Mouse (Mus musculus) monocyte, adult 5-6 weeks (primary cell): ENCODE measurements around the gene Bud31. TPM values are rescaled to one million over a fixed set of nuclear protein-coding genes. Genes with fewer than 3 reads are reported as not detected.
"Not testable (repeated sequence)": the region's sequence is repeated elsewhere in the genome, so short reads cannot be mapped to it uniquely, and the experiment has no call there.

Source experiments
- ATAC-seq: fragments of 153-309, 156-312 bp; replicated peaks from 2 replicates; pipeline ENCODE4 v1.8.0; 2017; ENCODE audit warnings: mild to moderate bottlenecking; ENCODE audit not compliant: low TSS enrichment, insufficient number of reproducible peaks, severe bottlenecking, poor library complexity, low FRiP score
- total RNA-seq: library from RNA; stranded (forward); fragments of 200-1000, 200-491, 200-594 nt; gene quantifications from 3 replicates; pipeline ENCODE4 v1.2.3, GENCODE M21; 2017

Gene Bud31
- 212 to 285 TPM (median 240 TPM) in 3 replicates for total RNA-seq

DNA sequence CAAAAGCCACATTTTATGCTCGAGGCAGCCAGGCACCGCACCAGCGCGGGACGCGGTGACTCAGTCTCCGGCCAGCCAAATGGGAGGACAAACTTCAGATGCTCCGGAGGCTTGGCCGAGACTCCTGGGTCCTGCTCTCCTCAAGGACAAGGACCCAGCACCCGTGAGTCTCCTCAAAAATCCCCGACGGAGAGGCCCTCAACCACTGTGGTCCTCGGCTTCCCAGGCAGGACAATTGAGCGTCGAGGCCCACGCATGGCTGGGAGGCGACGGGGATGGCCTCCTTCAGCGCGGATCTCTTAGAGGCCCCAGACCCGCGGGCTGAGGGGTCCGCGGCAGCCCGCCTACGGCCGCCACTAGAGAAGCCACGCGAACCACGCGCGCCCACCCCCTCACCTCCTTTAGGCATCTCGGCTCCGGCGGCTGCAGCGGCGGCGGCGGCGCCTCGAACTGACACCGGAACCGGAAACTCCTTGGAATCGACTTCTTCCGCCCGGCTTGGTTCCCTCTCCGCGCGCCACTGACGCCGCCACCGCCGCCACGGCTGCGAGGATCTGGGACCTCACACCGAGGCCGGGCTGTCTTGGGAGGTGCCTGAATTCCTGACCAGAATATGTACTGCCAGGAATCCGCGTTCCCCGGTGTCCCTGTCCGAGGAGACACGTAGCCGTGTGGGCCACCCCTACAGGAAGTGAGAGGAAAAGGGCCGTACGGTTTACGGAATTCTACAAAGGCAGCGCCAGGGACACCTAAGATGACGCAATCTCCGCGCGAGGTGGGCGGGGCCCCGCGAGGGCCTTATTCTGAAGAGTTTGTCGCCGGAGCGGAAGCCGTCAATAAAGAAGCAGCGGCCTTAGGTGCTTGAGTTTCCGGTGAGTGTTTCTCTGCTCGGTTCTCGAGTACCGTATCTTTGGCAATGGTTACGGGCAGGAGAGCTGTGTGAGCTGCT is at the start of gene Bud31, which contains the start of gene Pdap1:
TSS of gene Bud31 (plus strand) at position 792 of the 949 bp plus-strand sequence.
TSS of gene Pdap1 (minus strand) at position 668 of the 949 bp plus-strand sequence.
- peak; percentile 81 for ATAC-seq

DNA sequence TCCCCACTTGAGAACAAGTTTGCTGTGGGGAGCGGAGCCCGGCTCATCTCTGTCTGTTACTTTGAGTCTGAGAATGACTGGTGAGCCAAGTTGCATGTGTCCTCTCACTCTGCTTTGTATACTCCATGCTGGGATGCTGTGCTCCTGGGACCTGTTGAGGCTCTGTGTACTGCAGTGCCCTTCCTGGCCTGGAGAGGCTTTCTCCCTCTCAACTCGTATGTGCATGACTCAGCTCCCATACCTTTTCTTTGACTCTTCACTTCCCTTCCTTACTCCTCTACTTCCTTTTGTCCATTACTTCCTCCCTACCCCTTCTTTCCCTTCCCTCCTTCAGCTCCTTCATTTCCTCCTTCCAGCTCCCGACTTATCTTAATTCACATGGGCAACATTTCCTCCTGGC is 44.0 kb upstream of the Bud31 start:
- ATAC-seq: no peak

DNA sequence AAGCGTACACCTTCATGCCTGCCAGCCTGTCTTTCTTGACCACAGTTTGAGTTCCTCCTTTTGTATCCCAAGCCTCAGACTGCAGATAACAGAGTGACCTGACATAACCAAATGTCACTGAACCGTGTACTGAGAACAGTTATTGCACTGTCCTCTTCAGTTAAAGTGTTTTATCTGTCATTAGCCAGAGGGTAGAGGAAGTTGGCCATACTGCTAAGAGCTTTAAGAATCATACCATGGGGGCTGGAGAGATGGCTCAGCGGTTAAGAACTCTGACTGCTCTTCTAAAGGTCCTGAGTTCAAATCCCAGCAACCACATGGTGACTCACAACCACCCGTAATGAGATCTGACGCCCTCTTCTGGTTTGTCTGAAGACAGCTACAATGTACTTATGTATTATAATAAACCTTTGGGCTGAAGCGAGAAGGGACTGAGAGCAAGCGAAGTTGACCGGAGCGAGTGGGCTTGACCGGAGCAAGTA is 41.8 kb upstream of the Bud31 start:
- ATAC-seq: no peak; the same call in 1 of the 2 replicates

DNA sequence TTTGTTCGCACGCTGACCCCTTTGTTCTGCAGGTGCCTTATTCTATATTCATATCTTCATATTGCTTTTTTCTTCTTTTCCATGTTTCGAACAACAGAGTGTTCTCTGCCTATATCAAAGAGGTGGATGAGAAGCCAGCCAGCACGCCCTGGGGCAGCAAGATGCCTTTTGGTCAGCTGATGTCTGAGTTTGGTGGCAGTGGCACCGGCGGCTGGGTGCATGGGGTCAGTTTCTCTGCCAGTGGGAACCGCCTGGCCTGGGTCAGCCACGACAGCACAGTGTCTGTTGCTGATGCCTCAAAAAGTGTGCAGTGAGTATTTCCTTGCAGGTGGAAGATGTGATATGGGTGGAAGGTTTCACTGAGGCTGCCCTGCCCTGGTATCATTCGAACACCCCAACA is 39.2 kb upstream of the Bud31 start:
- no peak for ATAC-seq

DNA sequence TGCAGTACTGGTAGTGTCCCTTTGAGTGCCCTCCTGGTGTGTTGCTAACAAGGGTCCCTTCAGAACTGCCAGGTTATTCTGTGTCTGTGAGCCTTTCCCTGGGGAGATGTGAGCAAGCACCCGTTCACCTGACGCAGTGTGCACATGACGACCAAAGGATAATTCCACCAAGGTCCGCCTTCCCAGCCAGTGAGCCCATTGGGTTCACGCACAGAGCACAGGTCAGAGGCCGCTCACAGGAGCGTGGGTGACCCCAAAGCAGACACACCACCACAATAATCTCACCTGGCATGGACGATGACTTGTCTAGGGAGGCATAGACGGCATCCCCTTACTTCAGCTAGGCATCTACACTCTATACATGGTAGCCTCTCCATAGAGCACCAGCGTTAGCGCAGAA is 38.7 kb upstream of the Bud31 start:
- not testable (repeated sequence) for ATAC-seq

DNA sequence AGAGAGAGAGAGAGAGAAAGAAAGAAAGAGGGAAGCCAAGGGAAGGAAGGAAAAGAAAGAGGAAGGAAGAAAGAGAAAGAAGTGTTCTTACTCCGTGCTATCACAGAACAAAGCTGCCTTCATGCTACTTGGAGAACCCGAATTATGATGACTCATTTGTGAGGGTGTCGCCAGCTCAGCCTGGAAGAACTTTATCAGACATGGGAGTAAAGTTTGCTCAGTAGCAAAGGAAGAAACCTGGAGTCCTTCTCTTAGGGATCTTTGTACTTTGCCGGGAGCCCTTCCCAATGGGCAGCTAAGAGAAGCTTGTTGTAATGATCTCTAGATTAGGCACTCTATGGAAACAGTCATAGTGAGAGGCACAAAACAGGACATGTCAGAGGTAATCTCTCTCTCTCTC is 37.5 kb upstream of the Bud31 start:
- no peak for ATAC-seq

DNA sequence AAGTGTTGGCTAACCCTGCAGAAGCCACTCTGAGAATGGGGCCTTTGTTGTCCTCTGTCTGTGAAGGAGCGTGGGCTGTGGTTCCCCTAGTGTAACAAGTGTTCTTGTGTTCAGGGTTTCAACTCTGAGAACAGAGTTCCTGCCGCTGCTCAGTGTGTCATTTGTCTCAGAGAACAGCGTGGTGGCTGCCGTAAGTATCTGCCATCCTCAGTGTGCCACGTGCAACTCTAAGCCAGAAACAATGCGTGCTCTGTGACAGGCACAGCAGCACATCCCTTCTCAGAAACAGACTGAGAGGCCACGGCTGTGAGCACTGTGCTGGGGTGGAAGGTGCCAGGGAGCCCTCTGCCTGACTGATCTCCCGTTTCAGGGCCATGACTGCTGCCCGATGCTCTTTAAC is 35.8 kb upstream of the Bud31 start:
- ATAC-seq: no peak

DNA sequence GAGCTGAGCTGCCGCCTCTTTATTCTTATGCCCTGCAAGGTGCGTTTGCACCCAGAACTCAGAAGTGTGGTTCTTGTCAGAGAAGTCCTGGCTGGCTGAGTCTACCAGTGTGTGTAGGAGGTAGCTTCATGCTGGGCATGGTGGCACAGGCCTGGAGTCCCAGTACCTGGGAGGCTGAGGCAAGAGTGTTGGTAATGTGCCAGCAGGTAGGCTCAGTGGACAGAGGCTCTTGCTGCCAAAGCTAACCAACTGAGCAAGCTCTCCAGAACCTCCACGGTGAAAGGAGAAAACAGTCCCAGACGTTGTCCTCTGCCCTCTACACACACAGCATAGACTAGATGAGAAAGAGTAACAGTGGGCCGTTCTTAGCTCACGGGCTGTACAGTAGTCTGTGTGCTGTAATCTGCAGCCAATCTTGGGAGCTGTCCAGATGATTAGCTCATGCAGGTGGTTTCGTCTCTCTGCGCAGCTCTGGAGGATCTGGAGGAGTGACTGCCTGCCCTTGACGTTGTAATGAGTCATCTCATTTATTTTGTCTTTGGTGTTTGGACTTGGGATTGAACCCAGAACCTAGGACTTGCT is 34.4 kb upstream of the Bud31 start:
- ATAC-seq: no peak

DNA sequence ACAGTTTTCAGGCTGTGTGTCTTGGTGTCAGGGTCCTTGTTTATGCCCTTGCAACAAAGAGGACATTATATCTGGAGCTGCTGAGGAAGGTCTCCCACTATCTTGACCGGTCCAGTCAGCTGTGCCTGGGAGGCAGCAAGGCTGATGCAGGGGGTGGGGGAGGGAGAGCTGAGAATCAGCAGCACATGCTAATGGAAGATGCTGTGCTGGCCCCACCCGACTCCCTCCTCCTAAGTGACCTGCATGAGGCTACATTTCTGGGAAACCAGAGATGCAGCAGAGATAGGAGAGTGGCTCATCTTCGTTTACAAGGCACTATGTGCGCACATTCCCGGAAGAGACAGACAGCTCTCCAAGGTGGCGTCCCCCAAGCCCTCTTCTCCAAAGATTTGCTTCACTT is 29.8 kb upstream of the Bud31 start:
- no peak for ATAC-seq

DNA sequence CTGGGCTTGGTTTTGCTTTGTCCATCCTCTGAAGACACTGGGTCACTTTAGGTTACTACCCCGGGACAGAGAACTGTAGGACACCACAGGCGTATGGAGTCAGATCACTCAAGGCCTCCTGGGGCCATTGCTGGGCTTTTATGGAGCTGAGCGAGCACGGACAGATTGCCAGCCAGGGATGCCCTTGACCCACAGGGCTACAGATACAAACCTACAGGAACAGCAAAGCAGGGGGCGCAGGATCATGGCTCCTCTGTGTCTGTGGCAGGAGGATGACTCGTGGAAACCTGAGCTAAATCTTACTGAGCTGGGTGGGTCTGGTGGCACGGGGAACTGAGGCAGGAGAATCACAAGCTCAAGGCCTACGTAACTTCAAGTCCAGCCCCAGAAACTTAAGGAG is 27.6 kb upstream of the Bud31 start:
- ATAC-seq: no peak

DNA sequence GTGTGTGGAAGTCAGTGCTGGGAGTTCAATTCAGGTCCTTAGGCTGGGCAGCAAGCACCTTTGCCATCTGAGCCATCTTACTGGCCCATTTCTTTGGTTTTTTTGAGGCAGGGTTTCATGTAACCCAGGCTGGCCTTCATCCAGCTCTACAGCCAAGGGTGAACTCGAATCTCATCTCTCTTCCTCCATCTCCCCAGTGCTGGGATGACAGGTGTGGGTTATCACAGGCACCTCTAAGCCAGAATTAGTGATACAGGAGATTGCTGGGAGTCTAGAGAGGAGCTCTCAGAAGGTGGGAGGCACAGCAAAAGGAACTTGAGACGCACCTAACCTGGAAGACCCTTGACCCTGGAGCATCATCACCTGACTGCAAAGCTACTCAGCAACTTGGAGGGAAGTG is 26.7 kb upstream of the Bud31 start:
- ATAC-seq: no peak

DNA sequence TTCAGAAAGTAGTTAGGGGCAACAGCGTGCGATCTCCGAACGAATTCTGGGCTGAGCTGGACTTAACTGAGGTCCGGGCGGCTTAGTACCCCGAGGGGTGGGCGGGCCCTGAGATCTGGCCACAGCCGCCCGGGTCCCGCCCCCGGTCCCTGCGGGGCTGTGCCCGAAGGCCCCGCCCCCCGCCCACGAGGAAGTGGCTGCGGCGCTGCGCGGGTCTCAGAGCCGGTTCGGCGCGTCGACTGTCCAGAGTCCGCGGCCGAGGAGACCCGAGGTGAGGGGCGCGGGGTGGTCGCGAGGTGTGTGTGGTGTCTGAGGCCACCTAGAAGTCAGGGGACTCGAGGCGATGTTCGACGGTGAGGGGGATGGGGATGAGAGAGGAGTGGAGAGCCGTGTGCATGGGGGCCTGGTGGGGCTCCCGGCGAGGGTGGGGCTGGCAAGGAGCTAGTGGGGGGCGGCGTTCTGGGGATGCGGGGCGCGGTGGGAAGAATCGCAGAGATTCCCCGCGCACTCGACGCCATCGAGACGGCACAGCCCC is 26.0 kb upstream of the Bud31 start, which contains the start of gene Arpc1b:
TSS of gene Arpc1b (plus strand) at position 145 of the 535 bp plus-strand sequence.
- ATAC-seq: peak; percentile 18; the same call in 1 of the 2 replicates

DNA sequence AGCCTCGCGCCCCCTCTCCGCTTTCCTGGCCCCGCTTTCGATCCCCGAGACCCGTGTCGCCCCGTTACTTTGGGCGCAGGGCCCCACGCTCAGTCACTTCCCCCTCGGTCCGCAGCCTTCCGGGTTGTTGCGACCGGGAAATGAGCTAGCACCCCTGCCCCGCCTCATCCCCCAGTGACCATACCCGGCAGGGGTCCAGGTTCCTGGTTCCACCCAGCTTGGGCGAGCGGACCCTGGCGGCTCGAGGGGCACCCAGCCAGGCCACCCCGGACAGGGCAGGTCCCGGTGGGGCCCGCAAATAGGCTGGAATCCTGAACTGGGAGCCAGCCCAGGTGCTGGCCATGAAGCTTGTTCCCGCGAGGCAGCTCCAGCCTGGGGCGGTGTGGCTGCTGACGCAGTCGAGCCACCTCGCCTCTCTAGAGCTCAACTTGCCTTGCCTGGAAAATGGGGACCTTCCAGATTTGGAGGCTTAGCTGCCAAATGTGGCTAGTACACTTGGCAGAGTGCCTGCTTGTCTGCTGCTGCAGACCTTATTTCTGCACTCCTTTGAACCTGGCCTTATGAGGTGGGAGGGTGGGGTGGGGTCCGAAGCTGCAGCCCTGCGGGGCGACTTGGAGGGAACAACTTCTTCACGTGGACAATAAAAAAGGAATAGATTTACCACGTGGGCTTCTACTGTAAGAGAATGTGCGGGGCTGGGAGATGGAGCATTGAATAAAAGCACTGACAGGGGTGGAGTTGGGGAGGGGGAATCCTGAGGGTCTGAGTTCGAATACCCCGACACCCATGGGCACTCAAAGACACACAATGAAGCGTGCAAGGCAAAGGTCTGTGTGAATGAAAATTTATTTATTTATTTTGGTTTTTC is 25.3 kb upstream of the Bud31 start:
- peak; percentile 65 for ATAC-seq

DNA sequence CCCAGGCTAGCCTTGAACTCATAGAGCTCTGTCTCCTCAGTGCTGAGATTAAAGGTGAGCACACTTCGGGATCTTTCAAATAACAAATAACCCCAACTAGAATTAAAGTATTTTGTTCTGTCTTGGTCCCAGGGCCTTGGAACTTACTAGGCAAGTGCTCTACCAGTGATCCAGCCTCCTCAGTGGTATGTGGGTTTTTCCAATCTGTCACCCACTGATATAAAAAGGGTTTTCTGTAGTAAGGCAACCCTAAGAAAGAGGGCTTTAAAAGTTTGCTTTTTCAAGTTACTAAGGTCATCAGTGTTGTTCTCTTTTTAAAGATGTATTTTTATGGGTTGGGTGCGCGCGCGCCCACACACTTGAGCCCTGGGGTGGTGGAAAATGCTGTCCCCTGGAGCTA is 24.4 kb upstream of the Bud31 start:
- ATAC-seq: no peak

DNA sequence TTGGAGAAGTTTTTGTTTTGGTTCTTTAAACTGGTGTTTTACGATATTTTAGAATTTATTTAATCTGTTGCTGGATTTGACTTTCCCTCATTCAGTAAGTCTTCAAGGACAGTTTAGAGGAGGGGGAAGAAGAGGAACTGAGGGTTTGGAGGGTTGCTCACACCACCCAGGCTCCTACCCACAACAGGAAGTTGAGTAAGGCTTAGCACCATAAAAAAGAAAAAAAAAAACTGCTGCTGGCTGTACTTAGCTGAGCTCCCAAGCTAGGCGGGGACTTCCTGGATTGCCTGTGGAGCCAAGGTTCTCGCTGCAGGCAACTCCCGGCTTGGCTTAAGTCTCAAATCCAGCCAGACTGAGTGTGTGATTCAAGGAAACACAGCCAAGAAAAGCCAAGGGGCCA is 23.8 kb upstream of the Bud31 start:
- ATAC-seq: peak; percentile 37

DNA sequence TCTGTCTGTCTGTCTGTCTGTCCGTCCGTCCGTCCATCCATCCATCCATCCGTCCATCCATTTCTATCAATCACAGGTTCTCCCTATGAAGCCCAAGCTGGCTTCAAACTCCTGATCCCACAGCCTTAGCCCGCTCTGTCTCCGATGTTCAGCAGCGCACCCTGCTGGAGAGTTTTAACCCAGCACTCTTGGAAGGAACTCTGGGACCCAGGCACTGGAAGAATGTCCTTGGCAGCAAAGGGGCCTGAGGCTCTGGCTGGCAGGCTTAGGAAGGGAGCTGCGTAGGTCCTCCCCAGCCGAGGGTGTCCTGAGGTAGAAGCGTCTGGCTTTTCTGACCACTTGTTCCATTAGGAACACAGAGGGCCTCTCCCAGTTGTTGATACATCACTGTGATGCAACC is 23.2 kb upstream of the Bud31 start:
- ATAC-seq: no peak

DNA sequence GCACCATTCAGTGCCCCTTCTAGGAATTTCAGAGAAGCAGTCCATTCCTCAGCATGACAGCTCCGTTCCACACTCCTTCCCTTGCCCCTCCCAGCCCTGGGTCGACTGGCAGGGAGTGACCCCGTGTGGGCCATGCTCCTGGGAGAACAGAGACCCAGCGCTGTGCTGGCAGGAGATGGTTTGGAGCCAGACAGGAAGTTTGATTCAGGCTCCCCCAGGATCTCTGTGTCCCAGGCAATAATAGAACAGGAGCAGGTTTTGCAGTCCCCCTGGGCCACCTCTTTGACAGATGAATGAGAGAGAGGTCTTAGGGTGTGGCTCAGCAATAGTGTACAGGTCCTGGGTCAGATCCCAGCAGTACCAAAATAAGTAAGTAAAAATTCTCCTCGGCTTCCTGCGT is 22.2 kb upstream of the Bud31 start:
- no peak for ATAC-seq

DNA sequence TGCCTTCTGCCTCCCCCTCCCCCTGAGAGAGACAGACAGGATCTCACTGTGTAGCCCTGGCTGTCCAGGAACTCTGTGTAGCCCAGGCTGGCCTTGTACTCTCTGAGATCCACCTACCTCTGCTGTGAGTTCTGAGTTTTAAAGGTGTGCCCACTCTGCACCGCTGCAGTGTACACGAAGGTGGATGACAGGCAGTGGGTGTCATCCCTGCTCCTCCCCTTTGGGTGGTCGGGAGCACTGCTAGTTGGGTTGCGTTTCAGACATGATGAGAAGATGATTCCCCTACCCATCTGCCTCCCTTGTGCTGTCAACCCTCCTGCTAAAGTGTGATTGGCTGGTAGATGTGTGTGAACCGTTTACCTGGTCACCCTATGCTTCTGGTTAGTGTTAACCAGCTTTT is 21.7 kb upstream of the Bud31 start:
- no peak for ATAC-seq

DNA sequence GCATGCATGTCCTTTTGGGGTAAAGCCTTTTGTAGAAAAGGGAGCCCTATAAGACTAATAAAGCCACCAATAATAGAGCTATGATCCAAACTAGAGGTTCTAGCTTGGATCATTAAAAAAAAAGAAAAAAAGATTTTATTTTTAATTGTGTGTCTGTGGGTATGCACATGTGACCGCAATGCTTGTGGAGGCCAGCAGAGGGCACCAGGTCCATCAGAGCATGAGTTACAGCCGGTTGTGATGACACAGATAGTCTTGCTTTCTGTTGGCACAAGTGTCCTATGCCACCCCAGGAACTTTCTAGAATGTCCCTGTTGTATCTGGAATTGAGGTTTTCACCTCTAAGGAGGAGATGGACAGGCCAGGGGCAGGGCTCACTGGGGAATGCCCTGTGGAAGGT is 20.8 kb upstream of the Bud31 start:
- no peak for ATAC-seq
